Mouse (Mus musculus) forebrain, embryonic 15.5 days (tissue): ENCODE results near the gene Hmbs. TPM values are rescaled to one million over a fixed set of nuclear protein-coding genes. Genes with fewer than 3 reads are reported as not detected.
A peak's percentile ranks its signal among the peaks of the same experiment; 100 is the strongest.
"Not testable (repeated sequence)": the region's sequence is repeated elsewhere in the genome, so short reads cannot be mapped to it uniquely, and the experiment has no call there.

Experiments
- ATAC-seq: fragments of 200-750 bp; cut with Nextera tagmentation; replicated peaks from 2 replicates; pipeline ENCODE4 v1.8.0; 2017; ENCODE audit warnings: mild to moderate bottlenecking, moderate TSS enrichment, moderate library complexity
- H3K27ac ChIP-seq: fragments of 300-500 bp; sonication (generic); replicated peaks from 2 replicates; pipeline ENCODE4 v1.5.1; 2015; ENCODE audit warnings: mild to moderate bottlenecking, inconsistent platforms
- H3K27me3 ChIP-seq: fragments of 300-500 bp; sonication (generic); 2 replicates; pipeline ENCODE4 v1.6.1; 2015; ENCODE audit warnings: inconsistent platforms
- H3K36me3 ChIP-seq: fragments of 300-500 bp; sonication (generic); 2 replicates; pipeline ENCODE4 v1.6.1; 2015; ENCODE audit warnings: mild to moderate bottlenecking, inconsistent platforms
- H3K4me1 ChIP-seq: fragments of 300-500 bp; sonication (generic); 2 replicates; pipeline ENCODE4 v1.6.1; 2015; ENCODE audit warnings: inconsistent platforms
- H3K4me2 ChIP-seq: fragments of 300-500 bp; sonication (generic); replicated peaks from 2 replicates; pipeline ENCODE4 v1.6.1; 2015; ENCODE audit warnings: mild to moderate bottlenecking, inconsistent platforms
- H3K4me3 ChIP-seq: fragments of 300-500 bp; sonication (generic); 2 replicates; pipeline ENCODE4 v1.5.1; 2015; ENCODE audit warnings: mild to moderate bottlenecking, inconsistent platforms
- H3K9ac ChIP-seq: fragments of 300-500 bp; sonication (generic); replicated peaks from 2 replicates; pipeline ENCODE4 v1.6.1; 2015; ENCODE audit warnings: mild to moderate bottlenecking, inconsistent platforms
- H3K9me3 ChIP-seq: fragments of 300-500 bp; sonication (generic); 2 replicates; pipeline ENCODE4 v1.6.1; 2016; ENCODE audit warnings: inconsistent platforms
- WGBS: fragments of 180-500 bp; shearing (Covaris S2); methylation state at CpG from one replicate; pipeline ENCODE4 v1.1.7; 2015; ENCODE audit warnings: mixed read lengths; 5-methylcytosine and 5-hydroxymethylcytosine counted together
- polyA plus RNA-seq: library from polyadenylated mRNA; unstranded; fragments of >200 nt; fragmentation: Nextera tagmentation; extraction: Ambion mirVana; gene quantifications from 2 replicates; pipeline ENCODE4 v1.2.1, GENCODE M21; 2015

Hmbs gene
- polyA plus RNA-seq, 1 experiment from 2014 or later: 66.3 TPM

GRCm38 (mm10) chr9:44361931-44362330 lies 17.9 kb upstream of the Hmbs start:
- Histone ChIP-seq H3K4me1 (peaks cover 13% of the 10 kb centered on the region), H3K36me3 (peaks cover 26% of the 10 kb centered on the region), H3K9ac (peak overlapping the region; percentile 92), H3K4me2 (peak overlapping the region; percentile 86), H3K27ac (peak overlapping the region; percentile 85), H3K4me3 (peak overlapping the region; percentile 90)
- H3K27me3 ChIP-seq, H3K9me3 ChIP-seq: not testable (repeated sequence)
- 0 out of 2 replicates have a peak, but pooled peaks have one; percentile 19 for ATAC-seq
- 46% methylated on average over 4 of the region's 4 CpGs for WGBS

- peak; percentile 91 for ATAC-seq
These were observed 17.3 kb upstream of the Hmbs start, which contains the start of gene Vps11 for GRCm38 (mm10) chr9:44361190-44361917. Gene Vps11 (minus strand): TSS chr9:44361670.

GRCm38 (mm10) chr9:44357207-44357606 lies 13.2 kb upstream of the Hmbs start:
- Histone ChIP-seq H3K36me3 (peaks cover 73% of the 10 kb centered on the region), H3K9ac (no peak overlapping the region), H3K4me3 (no peak overlapping the region), H3K27me3 (no peaks in the 10 kb centered on the region), H3K27ac (no peak overlapping the region), H3K4me1 (peaks cover 13% of the 10 kb centered on the region), H3K9me3 (no peaks in the 10 kb centered on the region), H3K4me2 (no peak overlapping the region)
- 69% methylated on average over 4 of the region's 4 CpGs for WGBS
- ATAC-seq: no peak

More at GRCm38 (mm10) chr9:44361190-44361917, 17.3 kb upstream of the Hmbs start, which contains the start of gene Vps11:
- Histone ChIP-seq H3K9ac (peak within 1 kb of the TSS; percentile 92), H3K27me3 (no peaks in the 10 kb centered on the region), H3K4me3 (peak within 1 kb of the TSS; percentile 90), H3K9me3 (no peaks in the 10 kb centered on the region), H3K36me3 (peaks cover 32% of the 10 kb centered on the region), H3K27ac (peak within 1 kb of the TSS; percentile 85), H3K4me1 (peaks cover 13% of the 10 kb centered on the region), H3K4me2 (peak within 1 kb of the TSS; percentile 86)
- 1% methylated on average over 44 of the region's 44 CpGs for WGBS

GRCm38 (mm10) chr9:44353142-44353541 lies 9.1 kb upstream of the Hmbs start:
- Histone ChIP-seq H3K4me2 (no peak overlapping the region), H3K4me3 (no peak overlapping the region), H3K9me3 (no peaks in the 10 kb centered on the region), H3K27me3 (no peaks in the 10 kb centered on the region), H3K9ac (no peak overlapping the region), H3K36me3 (peaks cover 97% of the 10 kb centered on the region), H3K27ac (no peak overlapping the region), H3K4me1 (no peaks in the 10 kb centered on the region)
- ATAC-seq: no peak
- WGBS: 92% methylated on average over 6 of the region's 6 CpGs

- no peak overlapping the region for H3K4me3 ChIP-seq
- H3K4me2 ChIP-seq: no peak overlapping the region
- WGBS: 91% methylated on average over 10 of the region's 10 CpGs
- no peaks in the 10 kb centered on the region for H3K27me3 ChIP-seq
- H3K9me3 ChIP-seq: no peaks in the 10 kb centered on the region
- no peak overlapping the region for H3K9ac ChIP-seq
- no peak for ATAC-seq
- H3K4me1 ChIP-seq: no peaks in the 10 kb centered on the region
- H3K27ac ChIP-seq: no peak overlapping the region
- peaks cover 97% of the 10 kb centered on the region for H3K36me3 ChIP-seq
These were observed 8.3 kb upstream of the Hmbs start for GRCm38 (mm10) chr9:44352337-44352736.

- no peaks in the 10 kb centered on the region for H3K9me3 ChIP-seq
- no peak overlapping the region for H3K4me2 ChIP-seq
- WGBS: 98% methylated on average over 4 of the region's 4 CpGs
- no peak overlapping the region for H3K27ac ChIP-seq
- ATAC-seq: no peak
- no peaks in the 10 kb centered on the region for H3K4me1 ChIP-seq
- H3K27me3 ChIP-seq: no peaks in the 10 kb centered on the region
- H3K9ac ChIP-seq: no peak overlapping the region
- peaks cover 96% of the 10 kb centered on the region for H3K36me3 ChIP-seq
- no peak overlapping the region for H3K4me3 ChIP-seq
These were observed 7.4 kb upstream of the Hmbs start for GRCm38 (mm10) chr9:44351396-44351795.

GRCm38 (mm10) chr9:44348546-44348945 lies 4.5 kb upstream of the Hmbs start:
- Histone ChIP-seq H3K27me3 (no peaks in the 10 kb centered on the region), H3K9me3 (no peaks in the 10 kb centered on the region), H3K9ac (no peak overlapping the region), H3K4me3 (no peak overlapping the region), H3K4me1 (peaks cover 6% of the 10 kb centered on the region), H3K4me2 (no peak overlapping the region), H3K27ac (no peak overlapping the region), H3K36me3 (peaks cover 67% of the 10 kb centered on the region)
- no peak for ATAC-seq
- 96% methylated on average over 4 of the region's 4 CpGs for WGBS

GRCm38 (mm10) chr9:44347621-44348020 lies 3.6 kb upstream of the Hmbs start:
- no peaks in the 10 kb centered on the region for H3K9me3 ChIP-seq
- no peak overlapping the region for H3K27ac ChIP-seq
- no peak overlapping the region for H3K4me3 ChIP-seq
- no peaks in the 10 kb centered on the region for H3K27me3 ChIP-seq
- H3K36me3 ChIP-seq: peaks cover 58% of the 10 kb centered on the region
- H3K9ac ChIP-seq: no peak overlapping the region
- peaks cover 14% of the 10 kb centered on the region for H3K4me1 ChIP-seq
- H3K4me2 ChIP-seq: no peak overlapping the region
- WGBS: 88% methylated on average over 4 of the region's 4 CpGs
- no peak for ATAC-seq

- H3K36me3 ChIP-seq: peaks cover 54% of the 10 kb centered on the region
- H3K4me2 ChIP-seq: no peak overlapping the region
- WGBS: 91% methylated on average over 9 of the region's 9 CpGs
- no peak for ATAC-seq
- no peak overlapping the region for H3K27ac ChIP-seq
- no peaks in the 10 kb centered on the region for H3K9me3 ChIP-seq
- peaks cover 17% of the 10 kb centered on the region for H3K4me1 ChIP-seq
- no peak overlapping the region for H3K9ac ChIP-seq
- H3K27me3 ChIP-seq: no peaks in the 10 kb centered on the region
- no peak overlapping the region for H3K4me3 ChIP-seq
These were observed 3.1 kb upstream of the Hmbs start for GRCm38 (mm10) chr9:44347166-44347565.

- Histone ChIP-seq H3K36me3 (peaks cover 42% of the 10 kb centered on the region), H3K9ac (no peak overlapping the region), H3K27ac (no peak overlapping the region), H3K4me1 (peaks cover 17% of the 10 kb centered on the region), H3K27me3 (no peaks in the 10 kb centered on the region), H3K4me3 (no peak overlapping the region), H3K9me3 (no peaks in the 10 kb centered on the region), H3K4me2 (no peak overlapping the region)
- ATAC-seq: no peak
- 93% methylated on average over 6 of the region's 6 CpGs for WGBS
These were observed 1.8 kb upstream of the Hmbs start for GRCm38 (mm10) chr9:44345570-44346433.

- Histone ChIP-seq H3K27me3 (no peaks in the 10 kb centered on the region), H3K4me2 (peak overlapping the region; percentile 72), H3K9me3 (no peaks in the 10 kb centered on the region), H3K27ac (peak overlapping the region; percentile 95), H3K4me1 (peaks cover 17% of the 10 kb centered on the region), H3K4me3 (peak overlapping the region; percentile 68), H3K36me3 (peaks cover 25% of the 10 kb centered on the region), H3K9ac (peak overlapping the region; percentile 72)
- no peak for ATAC-seq
- 10% methylated on average over 6 of the region's 6 CpGs for WGBS
These were observed 738 bp downstream of the Hmbs start for GRCm38 (mm10) chr9:44343290-44343689.

- H3K4me3 ChIP-seq: no peak overlapping the region
- 100% methylated on average over 1 of the region's 1 CpGs for WGBS
- no peaks in the 10 kb centered on the region for H3K27me3 ChIP-seq
- ATAC-seq: no peak
- no peaks in the 10 kb centered on the region for H3K9me3 ChIP-seq
- no peak overlapping the region for H3K4me2 ChIP-seq
- H3K36me3 ChIP-seq: peaks cover 20% of the 10 kb centered on the region
- H3K27ac ChIP-seq: no peak overlapping the region
- H3K4me1 ChIP-seq: peaks cover 20% of the 10 kb centered on the region
- no peak overlapping the region for H3K9ac ChIP-seq
These were observed 1.4 kb downstream of the Hmbs start for GRCm38 (mm10) chr9:44342605-44343004.
